Comparison of ENCODE assay signal across 8 mouse cellular contexts in the genomic region with DNA sequence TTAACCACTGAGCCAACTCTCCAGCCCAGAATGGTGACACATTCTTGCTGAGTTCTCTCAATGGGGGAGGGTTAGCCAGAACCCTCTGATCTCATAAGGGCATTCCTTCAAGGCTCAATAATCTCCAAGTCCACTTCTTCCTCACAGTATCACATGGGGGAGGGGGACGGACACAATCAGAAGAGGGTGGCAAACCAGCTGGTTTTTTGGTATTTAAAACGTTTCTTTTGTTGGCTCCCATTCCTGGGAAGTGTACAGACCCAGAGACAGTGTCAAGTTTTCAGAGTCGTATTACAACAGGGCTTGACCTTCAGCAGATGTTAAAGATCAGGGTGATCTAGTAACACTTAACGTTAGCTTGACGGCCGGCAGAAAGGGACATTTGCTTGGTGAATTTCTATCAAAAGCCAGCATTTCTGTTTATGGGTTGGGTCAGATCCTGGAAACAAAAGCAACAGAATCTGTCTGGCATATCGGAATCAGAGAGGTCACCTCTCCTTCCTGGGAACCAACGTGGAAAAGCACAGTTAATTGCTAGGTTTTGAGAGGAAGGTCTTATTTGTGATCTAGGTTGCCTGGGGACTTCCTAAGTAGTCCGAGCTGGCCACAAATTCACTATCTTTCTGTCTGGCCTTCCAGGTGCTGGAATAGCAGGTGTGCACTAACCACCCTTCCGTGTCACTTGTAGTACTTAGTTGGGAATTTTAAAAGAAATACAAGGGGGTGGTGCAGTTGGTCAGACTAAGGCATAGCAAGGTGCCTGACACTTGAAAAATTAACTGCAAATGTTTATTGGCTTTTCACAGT. TPM values are rescaled to one million over a fixed set of nuclear protein-coding genes. Genes with fewer than 3 reads are reported as not detected.
DNase-seq lines count a peak whose midpoint lies in the region; ATAC-seq lines count a peak whose summit lies in the region.

No protein-coding gene starts in this region.

- H3K9ac ChIP-seq in forebrain, embryonic 12.5 days = peak overlapping the region; percentile 53
- 0 out of 2 replicates have a peak overlapping the region, but pooled peaks have one; percentile 33 for H3K9ac ChIP-seq in neural tube, embryonic 12.5 days

- no peak for ATAC-seq in forebrain, embryonic 12.5 days (ENCODE audit: low FRiP score)
- ATAC-seq in neural tube, embryonic 12.5 days (ENCODE audit: low FRiP score, low read depth) = 0 out of 2 replicates have a peak, but pooled peaks have one; percentile 0
- ATAC-seq in activated CD4-positive, CD25-positive, alpha-beta regulatory T cell, adult 4 months = no peak

- DNase-seq in 416B (ENCODE audit: low read depth) = peak; percentile 72
- DNase-seq in ES-CJ7 (ENCODE audit: low read depth, low spot score) = peak; percentile 95
- peak; percentile 60 to 64 for DNase-seq in kidney, postnatal 36 days
- no peak for DNase-seq in right cerebral cortex, postnatal 36 days (ENCODE audit: low spot score in 2 of 2)
- DNase-seq in left cerebral cortex, adult 9 months (ENCODE audit: low spot score in 2 of 2) = no peak

- H3K4me3 ChIP-seq in forebrain, embryonic 12.5 days (replicated peaks) = peak overlapping the region; percentile 95
- H3K4me3 ChIP-seq in neural tube, embryonic 12.5 days = peak overlapping the region; percentile 97

- peak overlapping the region; percentile 61 for H3K4me2 ChIP-seq in forebrain, embryonic 12.5 days
- H3K4me2 ChIP-seq in neural tube, embryonic 12.5 days (replicated peaks) = peak overlapping the region; percentile 74

- no peaks in the 10 kb centered on the region for H3K27me3 ChIP-seq in forebrain, embryonic 12.5 days
- H3K27me3 ChIP-seq in neural tube, embryonic 12.5 days (replicated peaks) = no peaks in the 10 kb centered on the region

- peaks cover 34% of the 10 kb centered on the region for H3K4me1 ChIP-seq in forebrain, embryonic 12.5 days
- peaks cover 21% of the 10 kb centered on the region for H3K4me1 ChIP-seq in neural tube, embryonic 12.5 days

- WGBS in forebrain, embryonic 12.5 days = 46% methylated on average over 10 of the region's 10 CpGs
- WGBS in neural tube, embryonic 12.5 days = 45% methylated on average over 10 of the region's 10 CpGs

- H3K36me3 ChIP-seq in forebrain, embryonic 12.5 days (replicated peaks) = no peaks in the 10 kb centered on the region
- no peaks in the 10 kb centered on the region for H3K36me3 ChIP-seq in neural tube, embryonic 12.5 days

- peak overlapping the region; percentile 89 for H3K27ac ChIP-seq in forebrain, embryonic 12.5 days
- H3K27ac ChIP-seq in neural tube, embryonic 12.5 days = no peak overlapping the region

- no peaks in the 10 kb centered on the region for H3K9me3 ChIP-seq in forebrain, embryonic 12.5 days
- H3K9me3 ChIP-seq in neural tube, embryonic 12.5 days = no peaks in the 10 kb centered on the region

RNA-seq across cellular contexts. Expression of a gene that starts 1.1 kb away (rescaled TPM):
- polyA plus RNA-seq in forebrain, embryonic 12.5 days (2016; fragmentation: Nextera tagmentation; extraction: Ambion mirVana) = 15.7 and 16.3 TPM in 2 replicates
- polyA plus RNA-seq in neural tube, embryonic 12.5 days (2016; fragmentation: Nextera tagmentation; extraction: Ambion mirVana) = 12.4 and 14.0 TPM in 2 replicates
- 10 to 100 TPM; 21.0 to 21.2 TPM for polyA plus RNA-seq in activated CD4-positive, CD25-positive, alpha-beta regulatory T cell, adult 4 months (2017; shearing (Covaris generic))

Comparison
In these comparisons a context has a peak if more than half of its experiments do, and no peak if none do; other contexts are left out.
1. DNase-seq: peak in 416B (single experiment), ES-CJ7 (single experiment) and kidney, postnatal 36 days (2 of 2); none in right cerebral cortex, postnatal 36 days (0 of 2) and left cerebral cortex, adult 9 months (0 of 2).